In genomic region chr4:130087293-130087692, GRCm38 (mm10) we compare ENCODE assay signal across 8 mouse cellular contexts. TPM values are rescaled to one million over a fixed set of nuclear protein-coding genes. Genes with fewer than 3 reads are reported as not detected.
DNase-seq lines count a peak whose midpoint lies in the region; ATAC-seq lines count a peak whose summit lies in the region.

No protein-coding gene starts in this region.

- no peak overlapping the region for H3K4me2 ChIP-seq in intestine, embryonic 14.5 days (ENCODE audit: low read length)
- no peak overlapping the region for H3K4me2 ChIP-seq in midbrain, embryonic 11.5 days

- H3K4me3 ChIP-seq in intestine, embryonic 14.5 days (ENCODE audit: low read depth, low read length): no peak overlapping the region
- no peak overlapping the region for H3K4me3 ChIP-seq in midbrain, embryonic 11.5 days (ENCODE audit: low read depth, low read length)

- H3K4me1 ChIP-seq in intestine, embryonic 14.5 days (replicated peaks; ENCODE audit: control insufficient read depth, insufficient read depth, low read length): no peaks in the 10 kb centered on the region
- H3K4me1 ChIP-seq in midbrain, embryonic 11.5 days (ENCODE audit: control insufficient read depth, insufficient read depth, low read length): no peaks in the 10 kb centered on the region

- WGBS in intestine, embryonic 14.5 days: 12% methylated on average over 7 of the region's 7 CpGs
- 9% methylated on average over 7 of the region's 7 CpGs for WGBS in midbrain, embryonic 11.5 days

- intact Hi-C loops in left cerebral cortex, postnatal 14 days (cut with DNase I): loop anchor here (1.0 to 5.0 kb wide), 3 partner anchors 51 to 305 kb away; no protein-coding TSS in a partner anchor

- no peak overlapping the region for H3K27ac ChIP-seq in intestine, embryonic 14.5 days (ENCODE audit: low read depth)
- no peak overlapping the region for H3K27ac ChIP-seq in midbrain, embryonic 11.5 days (ENCODE audit: low read depth, low read length)

- peak; percentile 20; the same call in 1 of the 2 replicates for ATAC-seq in intestine, embryonic 14.5 days (replicated peaks; ENCODE audit: low FRiP score, low TSS enrichment, low read depth)
- ATAC-seq in midbrain, embryonic 11.5 days (ENCODE audit: low FRiP score): peak; percentile 67; the same call in 1 of the 2 replicates

- H3K36me3 ChIP-seq in intestine, embryonic 14.5 days (ENCODE audit: control insufficient read depth, insufficient read depth, low read length): peaks cover 4% of the 10 kb centered on the region; the same call in 1 of the 2 replicates
- no peaks in the 10 kb centered on the region for H3K36me3 ChIP-seq in midbrain, embryonic 11.5 days (ENCODE audit: control insufficient read depth, insufficient read depth, low read length)

- no peak overlapping the region for H3K9ac ChIP-seq in intestine, embryonic 14.5 days (ENCODE audit: low read length)
- no peak overlapping the region for H3K9ac ChIP-seq in midbrain, embryonic 11.5 days (ENCODE audit: low read length)

- H3K9me3 ChIP-seq in intestine, embryonic 14.5 days (ENCODE audit: control insufficient read depth, low read length): no peaks in the 10 kb centered on the region
- H3K9me3 ChIP-seq in midbrain, embryonic 11.5 days (ENCODE audit: control insufficient read depth, low read length): no peaks in the 10 kb centered on the region

- peak; percentile 80 for DNase-seq in ZHBTc4 (ENCODE audit: low read depth, low spot score)
- peak; percentile 97 to 100 for DNase-seq in cerebellum, postnatal 36 days
- DNase-seq in gastrocnemius, adult 8-10 months (ENCODE audit: low spot score in 2 of 2): peak; percentile 84 to 89
- peak; percentile 100 for DNase-seq in intestine, embryonic 14.5 days (ENCODE audit: low spot score)
- peak; percentile 93 to 96 for DNase-seq in left cerebral cortex, postnatal 14 days (ENCODE audit: low spot score in 2 of 2)
- DNase-seq in midbrain, embryonic 11.5 days (ENCODE audit: low spot score, missing footprints): peak; percentile 100
- DNase-seq in right cerebral cortex, postnatal 36 days (ENCODE audit: low spot score in 2 of 2): peak; percentile 80 to 87
- peak; percentile 85 to 93 for DNase-seq in urinary bladder, postnatal 4 days (ENCODE audit: low spot score in 2 of 2)

- H3K27me3 ChIP-seq in intestine, embryonic 14.5 days (replicated peaks; ENCODE audit: control insufficient read depth, insufficient read depth, low read length): 0 out of 2 replicates have a peak, but pooled peaks cover 5% of the 10 kb centered on the region
- H3K27me3 ChIP-seq in midbrain, embryonic 11.5 days (ENCODE audit: control insufficient read depth, insufficient read depth, low read length): peaks cover 3% of the 10 kb centered on the region

RNA-seq across cellular contexts. Expression of gene Pef1, which starts 15.1 kb away (rescaled TPM):
- 10 to 100 TPM; 34.5 to 37.3 (median 37.0) TPM for total RNA-seq in gastrocnemius, adult 8-10 months (2022)
- 70.4 and 74.5 TPM in 2 replicates for polyA plus RNA-seq in intestine, embryonic 14.5 days (2014; fragmentation: Nextera tagmentation; extraction: Ambion mirVana)
- 10 to 100 TPM; 47.6 to 49.2 TPM for total RNA-seq in left cerebral cortex, postnatal 14 days (2021)
- 71.6 and 72.3 TPM in 2 replicates for polyA plus RNA-seq in midbrain, embryonic 11.5 days (2014; fragmentation: Nextera tagmentation; extraction: Ambion mirVana)

RNA-seq across cellular contexts. Expression of gene Col16a1, which starts 39.7 kb away (rescaled TPM):
- total RNA-seq in gastrocnemius, adult 8-10 months (2022): 1 to 10 TPM; 1.6 to 4.1 (median 2.3) TPM
- 55.1 and 56.9 TPM in 2 replicates for polyA plus RNA-seq in intestine, embryonic 14.5 days (2014; fragmentation: Nextera tagmentation; extraction: Ambion mirVana)
- total RNA-seq in left cerebral cortex, postnatal 14 days (2021): 10 to 100 TPM; 12.2 to 17.8 TPM
- polyA plus RNA-seq in midbrain, embryonic 11.5 days (2014; fragmentation: Nextera tagmentation; extraction: Ambion mirVana): 5.8 and 6.9 TPM in 2 replicates

RNA-seq across cellular contexts. Expression of gene Hcrtr1, which starts 51.9 kb away (rescaled TPM):
- under 1 TPM in 1 of 4 experiments, not detected in 3; 0.22 TPM for total RNA-seq in gastrocnemius, adult 8-10 months (2022)
- 0.15 TPM in 1 of 2 replicates, not detected in the other for polyA plus RNA-seq in intestine, embryonic 14.5 days (2014; fragmentation: Nextera tagmentation; extraction: Ambion mirVana)
- total RNA-seq in left cerebral cortex, postnatal 14 days (2021): 1 to 10 TPM; 5.8 to 6.3 TPM
- polyA plus RNA-seq in midbrain, embryonic 11.5 days (2014; fragmentation: Nextera tagmentation; extraction: Ambion mirVana): 0.14 and 0.18 TPM in 2 replicates

Comparison
In these comparisons a context has a peak if more than half of its experiments do, and no peak if none do; other contexts are left out.
1. RNA of gene Hcrtr1, which starts 51.9 kb away (total RNA-seq): 5.8 to 6.3 TPM in left cerebral cortex, postnatal 14 days; 0.22 TPM in gastrocnemius, adult 8-10 months; every median in the first group is over 4 times any median in the second.
2. Peak in every context shown above with its lines, with median percentiles within 50 percentile points of each other: DNase-seq.